Mouse (Mus musculus): Measurements from ENCODE around the gene Gm20388. TPM values are rescaled to one million over a fixed set of nuclear protein-coding genes. Genes with fewer than 3 reads are reported as not detected.

Gm20388 gene
- total RNA-seq, 1 experiment from 2014 or later, result 18.4 TPM

DNA sequence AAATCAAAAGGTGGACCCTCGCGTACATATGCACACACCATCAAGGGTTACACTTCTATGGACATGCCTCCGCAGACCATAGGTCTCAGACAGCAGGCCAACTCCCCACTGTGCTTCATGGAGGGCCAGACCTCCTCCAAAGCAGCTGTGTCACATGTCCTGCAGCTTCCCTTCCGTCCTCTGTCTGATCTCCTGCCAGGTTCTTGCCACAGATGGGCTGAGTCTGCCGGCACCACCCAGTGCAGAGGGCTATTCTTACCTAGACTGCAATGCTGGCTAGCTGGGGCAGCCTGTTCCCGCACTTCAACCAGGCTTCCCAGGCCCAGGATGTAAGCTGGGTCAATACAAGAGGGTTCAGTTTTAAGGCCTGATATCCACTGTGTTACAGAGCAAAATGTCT lies 4464.5 kb downstream of the Gm20388 start:
- ATAC-seq (replicated peaks in 1 of 2; ENCODE audit: insufficient read depth in 1 of 2, low FRiP score in 2 of 2, low TSS enrichment in 1 of 2, low read depth in 1 of 2, poor library complexity in 2 of 2, severe bottlenecking in 2 of 2), result 0 out of 4 replicates have a peak, but pooled peaks of 1 of the 2 experiments have one; percentile 22

DNA sequence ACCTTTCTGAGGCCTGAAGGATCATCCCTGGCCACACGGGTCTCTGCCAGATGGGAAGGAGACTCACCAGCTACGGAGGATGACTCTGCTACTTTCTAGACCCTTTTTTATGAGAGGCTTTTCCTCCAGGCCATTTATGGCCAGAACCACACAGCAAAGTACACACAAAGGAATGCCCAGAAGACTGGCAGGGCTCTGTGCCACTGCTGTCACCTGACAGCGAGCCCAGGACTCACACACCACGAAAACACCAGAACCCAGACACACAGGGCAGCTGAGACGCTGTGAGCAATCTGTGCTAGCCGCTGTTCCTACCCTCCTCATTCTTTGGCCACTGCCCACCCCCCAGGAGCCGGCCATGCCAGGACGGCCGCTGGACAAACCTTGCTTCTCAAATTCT lies 4465.1 kb downstream of the Gm20388 start:
- ATAC-seq (replicated peaks in 1 of 2; ENCODE audit: insufficient read depth in 1 of 2, low FRiP score in 2 of 2, low TSS enrichment in 1 of 2, low read depth in 1 of 2, poor library complexity in 2 of 2, severe bottlenecking in 2 of 2), result peak; percentile 28 to 37; a peak in 1 of 4 replicates

DNA sequence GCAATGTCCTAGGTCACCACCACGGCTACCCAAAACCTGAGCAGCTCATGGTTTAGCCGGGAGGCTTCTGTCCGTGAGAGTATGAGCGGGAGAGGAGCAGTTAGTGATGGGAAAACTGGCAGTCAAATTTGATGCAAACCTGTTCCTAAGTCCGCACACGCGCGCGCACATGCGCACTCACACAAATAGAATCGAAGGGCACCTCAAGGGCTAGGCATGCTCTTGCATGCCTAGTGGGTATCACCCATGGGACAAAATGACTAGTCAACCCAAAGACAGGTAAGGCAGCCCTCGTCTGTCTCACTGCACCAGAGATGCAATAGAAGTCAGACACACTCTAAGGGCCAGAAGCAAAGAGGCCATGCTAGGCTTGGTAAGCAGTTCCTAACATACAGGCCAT lies 4465.8 kb downstream of the Gm20388 start:
- no peak for ATAC-seq (replicated peaks in 1 of 2; ENCODE audit: insufficient read depth in 1 of 2, low FRiP score in 2 of 2, low TSS enrichment in 1 of 2, low read depth in 1 of 2, poor library complexity in 2 of 2, severe bottlenecking in 2 of 2)

DNA sequence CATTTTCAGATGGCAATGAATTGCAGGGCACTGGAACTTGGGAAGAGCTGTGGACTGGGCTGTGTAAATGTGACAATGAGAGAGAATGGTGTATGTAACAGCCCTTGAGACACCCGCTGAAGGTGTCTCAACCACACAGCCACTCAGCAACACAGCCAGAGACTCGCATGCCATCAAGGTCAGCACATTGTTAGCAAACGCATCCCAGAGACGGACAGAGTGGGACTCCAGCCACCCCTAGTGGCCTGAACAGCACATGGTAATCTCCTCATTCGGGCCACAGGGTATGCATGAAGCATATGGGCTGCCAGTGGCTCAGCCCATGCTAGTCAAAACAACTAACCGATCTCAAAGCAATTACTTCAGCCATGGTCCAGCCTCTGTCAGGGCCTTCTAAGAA lies 4468.6 kb downstream of the Gm20388 start:
- no peak for ATAC-seq (replicated peaks in 1 of 2; ENCODE audit: insufficient read depth in 1 of 2, low FRiP score in 2 of 2, low TSS enrichment in 1 of 2, low read depth in 1 of 2, poor library complexity in 2 of 2, severe bottlenecking in 2 of 2)

DNA sequence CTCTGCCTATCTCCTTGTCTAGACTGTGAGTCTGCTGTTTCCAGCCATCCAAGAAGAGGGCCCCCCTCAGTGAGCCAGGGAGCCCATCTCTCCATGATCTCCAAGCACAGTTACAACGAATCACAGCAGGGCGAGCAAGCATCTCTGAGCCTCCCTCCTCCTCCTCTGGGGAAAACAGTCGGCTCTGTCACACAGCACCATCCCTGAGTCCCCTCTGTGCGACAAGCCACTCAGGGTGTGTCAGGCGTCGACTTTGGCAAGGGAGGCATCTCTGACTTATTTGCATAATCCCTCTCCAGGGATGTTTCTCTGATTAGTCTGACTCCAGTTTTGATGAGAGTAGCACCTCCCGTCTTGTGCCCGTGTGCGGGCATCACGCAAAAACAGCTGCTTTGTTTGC lies 4471.6 kb downstream of the Gm20388 start:
- ATAC-seq (replicated peaks in 1 of 2; ENCODE audit: insufficient read depth in 1 of 2, low FRiP score in 2 of 2, low TSS enrichment in 1 of 2, low read depth in 1 of 2, poor library complexity in 2 of 2, severe bottlenecking in 2 of 2), result no peak

DNA sequence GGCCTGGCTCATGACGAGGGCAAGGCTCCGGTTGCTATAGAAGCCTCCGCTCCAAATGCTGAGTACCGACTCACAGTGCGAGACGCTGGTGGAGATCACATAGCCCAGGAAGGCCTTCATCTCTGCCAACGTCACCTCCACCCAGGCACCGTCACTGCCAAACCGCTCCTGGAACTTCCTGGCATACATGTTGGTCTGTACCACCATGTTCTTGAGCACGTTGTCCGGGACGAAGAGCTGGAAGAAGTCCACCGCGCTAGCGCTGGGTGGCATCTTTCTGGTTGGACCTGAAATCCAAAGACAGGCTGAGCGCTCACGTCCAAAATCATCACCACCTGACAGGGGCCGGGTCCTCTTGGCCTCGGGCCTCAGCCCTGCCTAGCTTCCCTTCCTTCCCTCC lies 4473.7 kb downstream of the Gm20388 start:
- ATAC-seq (replicated peaks in 1 of 2; ENCODE audit: insufficient read depth in 1 of 2, low FRiP score in 2 of 2, low TSS enrichment in 1 of 2, low read depth in 1 of 2, poor library complexity in 2 of 2, severe bottlenecking in 2 of 2), result no peak

DNA sequence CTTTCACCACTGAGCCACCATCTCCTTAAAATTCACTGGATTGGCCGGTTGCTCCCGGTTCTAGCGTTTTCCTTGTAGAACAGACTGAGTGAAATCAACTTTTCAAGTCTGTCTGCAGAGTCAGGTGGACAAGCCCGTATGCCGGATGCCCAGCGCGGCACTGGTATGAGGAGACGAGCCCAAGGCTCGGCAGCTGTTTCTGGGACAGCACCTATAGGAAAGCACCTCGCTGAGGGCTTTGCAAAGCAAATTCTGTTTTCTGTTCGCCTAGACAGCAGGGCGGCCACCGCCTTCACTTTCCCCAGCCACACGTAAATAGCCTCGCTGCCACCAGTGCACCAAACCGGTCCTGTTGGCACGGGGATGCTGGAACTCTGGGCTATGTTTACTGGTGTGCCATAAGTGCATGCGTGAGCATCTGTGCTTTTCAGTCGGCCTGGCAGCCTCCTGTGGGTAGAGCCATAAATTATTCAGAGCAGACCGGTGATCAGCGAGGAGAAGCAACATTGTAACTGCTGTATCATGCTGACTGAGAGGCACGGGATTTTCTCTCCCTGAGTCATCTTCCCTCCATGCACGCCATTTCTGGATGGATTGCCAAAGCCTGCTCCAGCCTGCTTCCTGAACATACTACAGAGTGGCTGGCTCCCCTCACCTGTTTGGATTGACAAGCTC lies 4475.7 kb downstream of the Gm20388 start:
- ATAC-seq (replicated peaks in 1 of 2; ENCODE audit: insufficient read depth in 1 of 2, low FRiP score in 2 of 2, low TSS enrichment in 1 of 2, low read depth in 1 of 2, poor library complexity in 2 of 2, severe bottlenecking in 2 of 2), result no peak

DNA sequence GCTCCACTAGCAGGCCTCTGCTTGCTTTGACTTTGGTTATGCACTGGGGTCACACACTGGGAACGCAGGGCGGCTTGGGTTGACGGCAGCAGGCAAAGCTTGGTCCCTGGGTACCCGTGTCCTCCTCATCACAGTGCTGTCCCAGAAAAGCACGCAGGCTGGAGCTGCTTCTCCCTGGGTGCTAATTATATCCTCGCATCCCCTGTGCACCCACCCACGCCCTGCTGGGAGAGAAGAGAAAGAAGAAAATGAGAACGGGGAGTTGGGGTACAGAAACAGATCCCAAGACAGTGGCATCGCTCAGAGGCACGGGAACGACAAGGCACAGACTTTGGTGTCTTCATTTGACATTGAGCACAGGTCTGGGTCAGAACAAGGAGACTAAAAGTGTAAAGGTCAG lies 4478.9 kb downstream of the Gm20388 start:
- no peak for ATAC-seq (replicated peaks in 1 of 2; ENCODE audit: insufficient read depth in 1 of 2, low FRiP score in 2 of 2, low TSS enrichment in 1 of 2, low read depth in 1 of 2, poor library complexity in 2 of 2, severe bottlenecking in 2 of 2)

DNA sequence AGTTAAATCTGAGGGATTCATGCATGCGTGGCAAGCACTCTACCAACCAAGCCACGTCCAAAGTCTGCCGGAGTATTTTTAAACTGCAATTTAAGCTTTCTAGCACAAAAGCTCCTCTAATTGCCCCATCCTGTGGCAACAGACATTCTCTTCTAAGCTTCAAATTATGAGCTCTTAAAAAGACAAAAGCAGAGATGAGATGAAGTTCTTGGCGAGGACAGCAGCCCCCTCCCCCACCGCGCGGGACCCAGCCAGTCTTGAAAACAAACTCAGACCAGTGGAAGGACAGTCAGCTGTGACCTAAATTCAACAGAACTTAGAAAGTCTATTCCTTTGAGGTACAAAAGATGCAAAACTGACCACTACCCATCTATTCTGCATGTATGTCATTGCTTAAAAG lies 4480.6 kb downstream of the Gm20388 start:
- ATAC-seq (replicated peaks in 1 of 2; ENCODE audit: insufficient read depth in 1 of 2, low FRiP score in 2 of 2, low TSS enrichment in 1 of 2, low read depth in 1 of 2, poor library complexity in 2 of 2, severe bottlenecking in 2 of 2), result no peak

DNA sequence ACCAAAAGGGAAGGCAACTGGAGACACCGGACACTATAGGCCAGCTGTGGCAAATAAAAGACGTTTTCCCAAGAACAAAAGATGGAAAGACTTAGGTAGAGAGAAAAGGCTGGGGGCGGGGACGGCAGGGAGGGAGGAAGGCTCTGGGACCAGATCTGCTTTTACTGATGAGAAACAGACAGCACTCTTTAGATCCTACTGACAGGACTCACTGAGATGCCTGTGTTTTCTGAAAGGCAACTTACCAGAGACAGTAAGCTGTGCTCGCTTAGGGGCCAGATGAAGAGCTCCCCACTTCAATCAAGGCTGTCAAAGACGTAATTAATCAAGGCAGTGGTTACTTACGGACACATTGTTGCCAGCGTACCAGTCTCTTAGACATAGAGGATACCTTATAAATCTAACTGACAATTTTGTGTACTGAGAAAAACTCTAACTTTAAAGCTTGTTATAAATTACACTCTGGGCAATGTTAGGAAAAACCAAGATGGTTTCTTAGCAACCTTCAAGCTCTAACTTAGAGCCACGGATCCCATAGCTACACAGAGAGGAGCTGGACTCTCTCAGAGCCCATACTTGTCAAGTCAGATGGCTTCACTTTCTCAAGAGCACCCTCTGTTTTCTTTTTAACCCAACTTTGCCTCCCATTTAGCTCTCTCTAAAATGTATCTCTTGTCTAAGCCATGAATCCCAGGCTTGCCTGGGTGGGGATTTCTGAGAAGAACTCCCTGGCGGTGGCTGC lies 4481.8 kb downstream of the Gm20388 start:
- no peak for ATAC-seq (replicated peaks in 1 of 2; ENCODE audit: insufficient read depth in 1 of 2, low FRiP score in 2 of 2, low TSS enrichment in 1 of 2, low read depth in 1 of 2, poor library complexity in 2 of 2, severe bottlenecking in 2 of 2)

DNA sequence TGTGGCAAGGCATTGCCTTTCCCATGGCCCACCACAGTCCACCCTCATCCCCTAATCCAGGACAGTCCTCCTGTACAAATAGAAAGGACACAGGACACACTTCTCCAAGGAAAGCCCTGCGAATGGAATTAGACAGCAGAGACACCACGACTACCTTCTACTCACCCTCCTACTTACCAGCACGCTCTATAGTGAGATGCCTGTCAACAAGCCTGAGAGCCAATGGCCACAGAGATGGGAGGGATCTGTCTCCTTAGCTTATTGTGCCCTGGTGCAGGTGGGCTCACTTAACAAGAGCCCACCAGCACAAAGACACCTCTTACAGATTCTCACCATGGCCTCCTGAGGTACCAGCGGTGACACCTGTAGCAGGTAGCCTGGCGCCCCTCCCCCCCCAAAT lies 4482.4 kb downstream of the Gm20388 start:
- ATAC-seq (replicated peaks in 1 of 2; ENCODE audit: insufficient read depth in 1 of 2, low FRiP score in 2 of 2, low TSS enrichment in 1 of 2, low read depth in 1 of 2, poor library complexity in 2 of 2, severe bottlenecking in 2 of 2), result no peak

DNA sequence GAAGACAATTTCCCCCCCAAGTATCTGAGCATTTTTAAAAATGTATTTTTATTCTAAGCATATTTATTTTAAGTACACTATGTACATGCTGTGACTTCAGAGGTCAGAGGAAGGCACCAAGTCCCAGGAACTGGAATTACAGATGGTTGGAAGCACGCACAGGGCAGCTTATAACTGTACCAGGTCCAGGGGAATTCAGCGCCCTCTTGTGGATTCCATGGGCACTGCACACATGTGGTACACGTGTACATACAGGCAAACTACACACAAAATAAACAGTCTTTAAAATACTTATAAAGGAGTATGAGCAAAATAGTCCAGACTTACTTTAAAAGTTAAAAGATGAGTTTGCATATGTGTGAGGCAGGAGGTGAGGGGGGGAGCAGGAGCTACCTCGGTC lies 4483.3 kb downstream of the Gm20388 start:
- no peak for ATAC-seq (replicated peaks in 1 of 2; ENCODE audit: insufficient read depth in 1 of 2, low FRiP score in 2 of 2, low TSS enrichment in 1 of 2, low read depth in 1 of 2, poor library complexity in 2 of 2, severe bottlenecking in 2 of 2)

DNA sequence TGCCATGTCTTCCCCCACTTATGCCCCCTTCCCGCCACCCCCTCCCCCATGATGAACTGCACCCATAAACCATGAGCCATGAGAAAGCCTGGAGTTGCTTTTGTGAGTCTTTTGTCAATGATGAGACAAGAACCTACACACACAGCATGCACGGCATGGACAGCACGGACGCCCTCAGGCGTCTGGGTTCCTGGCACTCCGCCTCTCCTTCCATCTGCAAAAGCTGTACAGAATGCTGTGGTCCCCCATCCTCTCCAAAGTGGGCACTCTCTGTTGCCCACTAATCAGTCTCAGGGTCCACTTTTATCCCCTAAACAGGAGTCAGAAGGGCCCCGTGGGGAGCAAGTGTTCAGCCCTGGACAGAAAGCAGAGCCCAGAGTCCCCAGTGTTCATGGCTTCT lies 4484.3 kb downstream of the Gm20388 start:
- ATAC-seq (replicated peaks in 1 of 2; ENCODE audit: insufficient read depth in 1 of 2, low FRiP score in 2 of 2, low TSS enrichment in 1 of 2, low read depth in 1 of 2, poor library complexity in 2 of 2, severe bottlenecking in 2 of 2), result no peak

Other genes with a start within 250 kb of the Gm20388 start
- gene Wfdc1, start 244.5 kb upstream of the Gm20388 start, total RNA-seq (2017), result not detected in 2 replicates
- not detected in 2 replicates for gene Atp2c2, start 210.8 kb upstream of the Gm20388 start, total RNA-seq (2017)
- 7.9 and 14.4 TPM in 2 replicates for gene Tldc1, start 132.4 kb upstream of the Gm20388 start, total RNA-seq (2017)
- 84.9 and 161 TPM in 2 replicates for gene Cotl1, start 70.3 kb upstream of the Gm20388 start, total RNA-seq (2017)
- 8.1 and 9.3 TPM in 2 replicates for gene Klhl36, start 48.6 kb upstream of the Gm20388 start, total RNA-seq (2017)
- 41.0 and 65.4 TPM in 2 replicates for gene Usp10, start 481 bp upstream of the Gm20388 start, total RNA-seq (2017)
- 2.1 and 6.6 TPM in 2 replicates for gene Crispld2, start 81.6 kb downstream of the Gm20388 start, total RNA-seq (2017)
- 16.1 and 18.4 TPM in 2 replicates for gene Zdhhc7, start 190.6 kb downstream of the Gm20388 start, total RNA-seq (2017)
- 4.9 and 9.8 TPM in 2 replicates for gene 6430548M08Rik, start 203.3 kb downstream of the Gm20388 start, total RNA-seq (2017)